Mouse (Mus musculus) kidney, adult 2 months (tissue): Measurements from ENCODE around the gene Olfr628. TPM values are rescaled to one million over a fixed set of nuclear protein-coding genes. Genes with fewer than 3 reads are reported as not detected.
"Not testable (repeated sequence)": the region's sequence is repeated elsewhere in the genome, so short reads cannot be mapped to it uniquely, and the experiment has no call there.

ENCODE experiments used
- DNase-seq: peaks from one replicate; pipeline ENCODE4 v3.0.0; 2021
- H3K27ac ChIP-seq: fragments of 200-500 bp; 2 replicates; pipeline ENCODE4 v1.5.1; 2012; ENCODE audit warnings: low read depth, low read length, control low read depth, inconsistent platforms; ENCODE audit not compliant: insufficient read depth
- H3K27me3 ChIP-seq: fragments of 200-500 bp; replicated peaks from 2 replicates; pipeline ENCODE4 v1.6.1; 2012; ENCODE audit warnings: mild to moderate bottlenecking, moderate library complexity, low read length, inconsistent platforms; ENCODE audit not compliant: control insufficient read depth, insufficient read depth
- H3K36me3 ChIP-seq: fragments of 200-500 bp; 2 replicates; pipeline ENCODE4 v1.6.1; 2012; ENCODE audit warnings: mild to moderate bottlenecking, moderate library complexity, low read length, inconsistent platforms; ENCODE audit not compliant: control insufficient read depth, insufficient read depth
- H3K4me1 ChIP-seq: fragments of 200-500 bp; 2 replicates; pipeline ENCODE4 v1.6.1; 2011; ENCODE audit warnings: low read length; ENCODE audit not compliant: control insufficient read depth, insufficient read depth
- H3K4me3 ChIP-seq: fragments of 200-500 bp; 2 replicates; pipeline ENCODE4 v1.5.1; 2011; ENCODE audit warnings: mild to moderate bottlenecking, low read depth, low read length, control low read depth; ENCODE audit not compliant: insufficient read depth
- CTCF ChIP-seq: fragments of 200-500 bp; conservative IDR thresholded peaks from 2 replicates; pipeline ENCODE4 v1.5.1; 2011; ENCODE audit warnings: low read depth, mild to moderate bottlenecking, control low read depth, low read length, moderate library complexity, mixed read lengths; ENCODE audit not compliant: insufficient read depth, insufficient read length
- POLR2A ChIP-seq: fragments of 200-500 bp; IDR thresholded peaks from one replicate; pipeline ENCODE4 v1.6.1; 2011; ENCODE audit warnings: low read depth, low read length, control low read depth
- WGBS: fragments of 180-500 bp; shearing (Covaris S2); methylation state at CpG from one replicate; pipeline ENCODE4 v1.1.7; 2018; 5-methylcytosine and 5-hydroxymethylcytosine counted together
- polyA plus RNA-seq: library from polyadenylated mRNA; depleted of rRNA; stranded (reverse); fragments of >200 nt; gene quantifications from 2 replicates; pipeline ENCODE4 v1.2.3, GENCODE M21; 2012; rRNA removed

Olfr628 gene
- not detected in 2 replicates for polyA plus RNA-seq

DNA sequence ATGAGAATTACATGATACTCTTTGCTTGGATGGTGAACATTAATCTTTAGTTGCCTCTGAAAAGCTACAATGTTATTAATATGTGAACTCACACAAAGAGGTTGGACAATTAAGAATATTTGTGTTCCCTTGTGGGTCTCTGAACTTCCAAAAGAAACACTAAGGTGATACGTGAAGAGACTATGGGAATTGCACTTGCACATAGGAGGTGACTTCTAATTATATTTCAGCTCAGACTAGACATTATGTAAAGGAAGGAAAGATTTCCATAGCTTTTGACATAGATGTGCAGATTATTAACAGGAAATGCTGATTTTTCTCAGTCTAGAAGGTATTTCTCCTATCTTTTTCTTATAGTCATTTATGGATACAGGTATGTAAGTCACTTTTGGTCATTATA lies at the start of gene Olfr628:
Gene Olfr628, plus strand, starts transcription at position 301 of the 400 bp plus-strand sequence.
- no peak for DNase-seq
- Histone ChIP-seq H3K4me3 (no peak within 1 kb of the TSS), H3K36me3 (no peaks in the 10 kb centered on the region), H3K4me1 (no peaks in the 10 kb centered on the region), H3K27me3 (no peaks in the 10 kb centered on the region), H3K27ac (no peak within 1 kb of the TSS)
- TF ChIP-seq POLR2A: no peak
- no peak for TF ChIP-seq CTCF
- 89% methylated on average over 1 of the region's 1 CpGs for WGBS

DNA sequence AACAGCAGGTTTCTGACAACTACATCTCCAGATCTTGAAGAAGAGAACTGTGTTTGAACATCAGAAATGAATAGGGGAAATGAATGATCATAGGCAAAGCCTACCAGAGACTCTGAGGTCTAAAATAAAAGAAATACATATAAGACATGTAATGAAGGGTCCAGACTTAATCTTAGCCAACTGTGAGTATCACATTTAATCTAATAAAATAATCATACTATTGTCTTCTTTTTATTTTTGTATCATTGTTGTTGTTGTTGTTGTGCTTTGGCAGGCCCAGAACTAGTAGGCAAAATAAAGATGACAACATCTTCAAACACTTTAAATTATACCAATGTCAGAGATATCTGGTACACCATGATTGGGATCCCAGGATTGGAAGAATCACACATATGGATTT lies 47.8 kb upstream of the Olfr628 start, which contains the start of gene Olfr625-ps1:
Gene Olfr625-ps1, plus strand, starts transcription at position 301 of the 400 bp plus-strand sequence.
- TF ChIP-seq POLR2A (no peak), CTCF (no peak)
- H3K27ac ChIP-seq: no peak within 1 kb of the TSS
- H3K4me1 ChIP-seq: no peaks in the 10 kb centered on the region
- no peaks in the 10 kb centered on the region for H3K36me3 ChIP-seq
- H3K27me3 ChIP-seq: no peaks in the 10 kb centered on the region
- DNase-seq: no peak
- H3K4me3 ChIP-seq: no peak within 1 kb of the TSS

DNA sequence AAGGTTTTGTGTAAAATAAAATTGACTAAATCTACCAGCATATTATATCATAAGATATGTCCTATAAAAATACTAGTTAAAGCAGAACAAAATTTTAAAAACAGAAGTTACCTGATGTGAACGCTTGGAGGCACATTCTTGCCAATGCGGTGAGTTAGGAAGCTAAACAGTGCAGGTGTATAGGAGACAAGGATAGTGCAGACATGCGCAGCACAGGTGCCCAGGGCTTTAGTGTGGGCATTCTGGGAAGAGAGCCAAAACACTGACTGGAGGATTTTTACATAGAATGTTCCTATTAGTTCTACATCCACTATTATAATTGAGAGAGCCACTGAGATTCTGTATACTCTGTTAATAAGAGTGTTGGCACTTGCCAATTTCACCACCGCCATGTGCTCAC lies 30.7 kb upstream of the Olfr628 start:
- H3K4me3 ChIP-seq: no peak overlapping the region
- H3K27me3 ChIP-seq: no peaks in the 10 kb centered on the region
- no peak for TF ChIP-seq CTCF
- no peak for TF ChIP-seq POLR2A
- DNase-seq: no peak
- no peaks in the 10 kb centered on the region for H3K36me3 ChIP-seq
- H3K4me1 ChIP-seq: no peaks in the 10 kb centered on the region
- no peak overlapping the region for H3K27ac ChIP-seq
- 87% methylated on average over 4 of the region's 4 CpGs for WGBS

DNA sequence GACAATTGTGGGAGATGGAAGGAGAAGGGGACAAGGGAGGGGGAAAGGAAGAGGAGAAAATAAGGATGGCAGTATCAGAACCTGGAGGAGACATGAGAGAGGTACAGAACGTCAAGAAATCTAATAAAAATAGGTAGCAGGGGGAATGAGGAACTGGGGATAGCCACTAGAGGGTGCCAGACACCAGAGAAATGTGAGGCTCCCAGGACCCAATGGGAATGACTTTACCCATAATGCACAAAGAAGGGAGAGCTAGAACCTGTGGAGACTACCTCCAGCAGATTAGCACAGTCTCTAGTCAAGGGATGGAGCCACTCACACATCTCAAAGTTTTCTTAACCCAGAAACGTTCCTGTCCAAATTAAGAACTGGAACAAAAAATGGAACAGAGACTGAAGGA lies 18.1 kb upstream of the Olfr628 start:
- H3K4me3 ChIP-seq: no peak overlapping the region
- DNase-seq: no peak
- H3K27ac ChIP-seq: no peak overlapping the region
- H3K27me3 ChIP-seq: no peaks in the 10 kb centered on the region
- H3K36me3 ChIP-seq: no peaks in the 10 kb centered on the region
- H3K4me1 ChIP-seq: no peaks in the 10 kb centered on the region
- TF ChIP-seq POLR2A (no peak), CTCF (peak; percentile 28; the same call in 1 of the 2 replicates)
- 26% methylated on average over 2 of the region's 2 CpGs for WGBS

DNA sequence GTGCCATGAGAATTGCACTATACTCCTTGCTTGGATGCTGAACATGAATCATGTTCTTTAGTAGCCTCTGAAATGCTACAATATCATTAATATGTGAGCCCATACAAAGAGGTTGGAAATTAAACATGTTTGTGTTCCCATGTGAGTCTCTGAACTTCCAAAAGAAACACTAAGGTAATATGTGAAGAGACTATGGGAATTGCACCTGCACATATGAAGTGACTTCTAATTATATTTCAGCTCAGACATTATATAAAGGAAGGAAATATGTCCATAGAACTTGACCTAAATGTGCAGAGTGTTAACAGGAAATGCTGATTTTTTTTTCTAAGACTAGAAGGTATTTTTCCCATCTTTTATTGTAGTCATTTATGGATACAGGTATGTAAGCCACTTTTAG lies 15.8 kb upstream of the Olfr628 start, which contains the start of gene Olfr243:
Gene Olfr243, plus strand, starts transcription at position 301 of the 400 bp plus-strand sequence.
- no peaks in the 10 kb centered on the region for H3K27me3 ChIP-seq
- no peak within 1 kb of the TSS for H3K4me3 ChIP-seq
- no peaks in the 10 kb centered on the region for H3K4me1 ChIP-seq
- H3K27ac ChIP-seq: no peak within 1 kb of the TSS
- no peak for TF ChIP-seq CTCF
- TF ChIP-seq POLR2A: no peak
- no peak for DNase-seq
- no peaks in the 10 kb centered on the region for H3K36me3 ChIP-seq

DNA sequence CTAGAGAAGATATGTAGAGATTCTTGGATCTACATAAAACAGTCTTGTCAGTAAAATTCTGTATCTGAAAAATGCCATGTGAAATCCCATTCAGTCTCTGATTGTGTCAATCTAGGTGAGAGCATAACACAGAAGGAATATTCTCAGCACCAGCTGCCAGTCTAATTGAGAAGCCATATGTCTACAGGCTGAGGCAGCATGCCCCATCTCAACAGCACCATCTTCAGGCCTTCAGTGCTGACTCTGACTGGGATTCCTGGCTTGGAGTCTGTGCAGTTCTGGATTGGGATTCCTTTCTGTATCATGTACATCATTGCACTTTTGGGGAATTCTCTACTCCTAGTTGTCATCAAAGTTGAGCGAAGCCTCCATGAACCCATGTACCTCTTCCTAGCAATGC lies 13.8 kb upstream of the Olfr628 start:
- H3K36me3 ChIP-seq, H3K27ac ChIP-seq, H3K27me3 ChIP-seq, H3K4me1 ChIP-seq, DNase-seq, H3K4me3 ChIP-seq: not testable (repeated sequence)
- 94% methylated on average over 1 of the region's 1 CpGs for WGBS

DNA sequence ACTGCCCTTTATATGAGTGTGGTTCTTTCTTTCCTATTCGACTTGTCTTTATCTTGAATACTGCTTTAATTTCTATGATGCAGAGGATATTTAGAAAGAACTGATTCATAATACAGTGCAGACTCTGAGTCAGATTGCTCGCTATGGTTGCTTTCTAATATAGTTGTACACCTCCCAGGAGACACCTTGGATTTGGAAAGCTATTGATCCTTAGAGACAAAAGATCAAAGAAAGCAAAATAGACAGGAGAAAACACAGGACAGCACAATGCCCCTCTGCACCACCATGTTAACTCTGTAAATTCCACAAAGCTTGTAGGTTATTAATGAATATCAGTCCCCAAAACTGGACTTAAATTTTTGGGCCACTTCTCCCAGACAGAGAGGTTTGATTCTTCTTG lies 14.7 kb downstream of the Olfr628 start, which contains the start of gene Olfr629:
Gene Olfr629, minus strand, starts transcription at position 101 of the 400 bp plus-strand sequence.
- DNase-seq: no peak
- Histone ChIP-seq H3K4me3 (no peak within 1 kb of the TSS), H3K36me3 (no peaks in the 10 kb centered on the region), H3K4me1 (no peaks in the 10 kb centered on the region), H3K27me3 (no peaks in the 10 kb centered on the region), H3K27ac (no peak within 1 kb of the TSS)
- WGBS: 69% methylated on average over 2 of the region's 2 CpGs
- TF ChIP-seq POLR2A (no peak), CTCF (no peak)

DNA sequence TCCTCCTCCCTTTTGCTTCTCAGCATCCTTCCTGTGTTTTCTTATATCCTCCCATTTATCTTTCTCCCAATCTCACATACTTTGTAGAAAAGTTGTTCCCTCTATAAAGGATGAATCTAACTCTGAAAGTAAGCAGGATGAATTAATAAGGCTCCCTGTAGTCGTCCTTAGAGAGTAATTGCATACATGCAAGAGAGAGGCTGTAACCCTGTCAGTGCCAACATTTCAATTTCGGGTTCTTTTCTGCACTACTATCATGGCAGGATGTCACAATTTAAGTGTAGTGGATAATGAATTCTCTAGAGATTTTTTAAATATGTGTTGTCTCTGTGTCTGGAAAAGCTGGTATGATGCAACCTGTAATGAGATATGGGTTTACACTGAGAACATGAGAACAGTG lies 27.1 kb downstream of the Olfr628 start, which contains the start of gene Olfr630:
Gene Olfr630, minus strand, starts transcription at position 101 of the 400 bp plus-strand sequence.
- Histone ChIP-seq H3K27me3 (no peaks in the 10 kb centered on the region), H3K36me3 (no peaks in the 10 kb centered on the region), H3K4me1 (no peaks in the 10 kb centered on the region), H3K4me3 (no peak within 1 kb of the TSS), H3K27ac (no peak within 1 kb of the TSS)
- WGBS: 37% methylated on average over 2 of the region's 2 CpGs
- no peak for DNase-seq
- TF ChIP-seq CTCF: no peak
- TF ChIP-seq POLR2A: no peak

DNA sequence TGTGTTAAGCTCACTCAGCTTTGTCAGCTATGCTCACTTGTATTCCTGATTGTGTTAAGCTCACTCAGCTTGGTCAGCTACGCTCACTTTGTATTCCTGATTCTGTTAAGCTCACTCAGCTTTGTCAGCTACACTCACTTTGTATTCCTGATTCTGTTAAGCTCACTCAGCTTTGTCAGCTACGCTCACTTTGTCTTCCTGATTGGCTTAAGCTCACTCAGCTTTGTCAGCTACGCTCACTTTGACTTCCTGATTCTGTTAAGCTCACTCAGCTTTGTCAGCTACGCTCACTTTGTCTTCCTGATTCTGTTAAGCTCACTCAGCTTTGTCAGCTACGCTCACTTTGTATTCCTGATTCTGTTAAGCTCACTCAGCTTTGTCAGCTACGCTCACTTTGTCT lies 32.0 kb downstream of the Olfr628 start:
- 79% methylated on average over 6 of the region's 6 CpGs for WGBS
- not testable (repeated sequence) for DNase-seq

DNA sequence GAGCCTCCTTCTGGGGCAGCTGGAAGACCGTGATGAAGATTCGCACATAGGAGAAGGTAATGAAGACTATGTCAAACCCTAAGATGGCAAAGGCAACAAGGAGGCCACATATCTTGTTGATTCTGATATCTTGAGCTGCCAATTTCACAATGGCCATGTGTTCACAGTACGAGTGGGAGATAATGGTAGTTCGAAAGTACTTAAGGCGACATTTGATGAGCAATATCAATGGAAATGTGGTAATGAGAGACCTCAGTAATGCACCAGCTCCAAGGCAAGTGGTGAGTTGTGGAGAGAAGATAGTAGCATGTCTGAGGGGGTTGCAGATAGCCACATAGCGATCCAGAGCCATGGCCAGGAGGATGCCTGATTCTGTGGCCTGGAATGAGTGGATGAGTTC lies 37.5 kb downstream of the Olfr628 start:
- H3K36me3 ChIP-seq, DNase-seq, H3K27me3 ChIP-seq, H3K4me1 ChIP-seq, H3K4me3 ChIP-seq, H3K27ac ChIP-seq: not testable (repeated sequence)
- WGBS: 87% methylated on average over 6 of the region's 6 CpGs

More for the DNA sequence above, 32.0 kb downstream of the Olfr628 start:
- not testable (repeated sequence) for H3K4me1 ChIP-seq, H3K27me3 ChIP-seq, H3K36me3 ChIP-seq, H3K27ac ChIP-seq, H3K4me3 ChIP-seq
